Mouse (Mus musculus) adrenal gland, adult 8-10 months (tissue): Measurements from ENCODE around the gene Olfr699. TPM values are rescaled to one million over a fixed set of nuclear protein-coding genes. Genes with fewer than 3 reads are reported as not detected.
"Not testable (repeated sequence)": the region's sequence is repeated elsewhere in the genome, so short reads cannot be mapped to it uniquely, and the experiment has no call there.

Source experiments
- DNase-seq: peaks from one replicate; pipeline ENCODE4 v3.0.0; 2022
- total RNA-seq, 4 experiments: library from RNA; stranded (reverse); gene quantifications; 2 replicates each; pipeline ENCODE4 v1.2.4; 2022

The Olfr699 gene
- total RNA-seq: not detected

DNA sequence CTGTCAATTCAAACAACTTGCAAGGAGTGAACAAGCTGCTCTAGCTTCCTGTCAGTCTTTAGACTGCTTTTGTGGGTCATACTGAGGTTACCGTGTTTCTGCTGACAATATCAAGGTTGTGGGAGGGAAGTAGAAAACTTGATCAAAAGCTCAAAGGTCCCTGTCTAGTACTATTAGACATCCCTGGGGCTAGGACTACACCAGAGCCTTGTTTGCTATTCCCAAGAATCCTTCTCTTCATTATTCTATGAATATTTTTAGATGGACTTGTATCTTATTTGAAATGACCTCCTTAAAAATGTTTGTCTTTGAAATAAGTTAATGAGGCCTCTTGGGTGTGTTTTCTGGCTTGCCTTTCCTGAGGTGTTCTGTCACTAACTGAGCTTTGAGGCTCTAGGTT is at the start of gene Olfr699:
Gene Olfr699, minus strand, starts transcription at position 101 of the 400 bp plus-strand sequence.
- DNase-seq: no peak

- no peak for DNase-seq
Observed at GRCm38 (mm10) chr7:106833793-106834192, 40.8 kb upstream of the Olfr699 start, which contains the start of gene Olfr702. Gene Olfr702 (minus strand): TSS chr7:106833893.

- DNase-seq: no peak
Observed at GRCm38 (mm10) chr7:106818414-106818813, 25.4 kb upstream of the Olfr699 start.

- no peak for DNase-seq
Observed at GRCm38 (mm10) chr7:106815775-106816174, 22.8 kb upstream of the Olfr699 start.

DNA sequence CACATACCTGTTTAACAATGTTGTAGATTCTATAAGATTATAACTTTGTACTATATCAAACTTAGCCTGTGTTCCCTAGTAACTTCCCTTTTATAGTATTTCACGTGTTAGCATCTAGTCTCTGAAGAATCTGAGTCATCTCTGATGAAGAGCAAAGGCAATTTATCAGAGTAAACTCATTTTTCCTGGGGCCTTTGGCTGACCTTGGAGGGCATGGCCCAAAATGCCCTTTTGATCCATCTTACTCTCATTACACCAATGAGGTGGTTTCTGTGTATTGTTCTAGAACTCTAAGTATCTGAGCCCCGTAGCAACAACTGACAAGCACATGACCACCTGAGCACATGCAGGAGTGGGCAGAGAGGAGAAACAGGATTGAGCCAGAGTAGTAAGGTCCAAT is 20.8 kb upstream of the Olfr699 start, which contains the start of gene Olfr701:
Gene Olfr701, plus strand, starts transcription at position 301 of the 400 bp plus-strand sequence.
- DNase-seq: peak; percentile 1

DNA sequence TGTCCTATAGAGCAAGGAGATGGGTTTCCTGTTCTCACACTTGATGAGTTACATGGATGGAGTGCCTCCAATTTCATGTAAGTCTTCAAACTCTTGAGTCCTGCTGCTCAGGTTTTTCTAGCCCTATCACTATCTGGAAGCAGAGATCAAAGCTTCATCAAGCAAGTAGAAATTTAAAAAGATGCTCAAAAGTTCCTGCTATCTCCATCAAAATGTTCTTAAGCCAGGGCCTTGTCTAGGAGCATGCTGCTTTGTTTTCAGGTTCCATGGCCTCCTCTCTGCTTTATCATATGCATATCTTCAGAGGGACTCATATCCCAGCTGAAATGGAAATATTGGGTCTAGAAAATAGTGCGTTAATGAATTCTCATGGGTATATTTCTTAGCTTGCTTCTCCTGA is 15.7 kb upstream of the Olfr699 start, which contains the start of gene Olfr700:
Gene Olfr700, minus strand, starts transcription at position 101 of the 400 bp plus-strand sequence.
- no peak for DNase-seq

DNA sequence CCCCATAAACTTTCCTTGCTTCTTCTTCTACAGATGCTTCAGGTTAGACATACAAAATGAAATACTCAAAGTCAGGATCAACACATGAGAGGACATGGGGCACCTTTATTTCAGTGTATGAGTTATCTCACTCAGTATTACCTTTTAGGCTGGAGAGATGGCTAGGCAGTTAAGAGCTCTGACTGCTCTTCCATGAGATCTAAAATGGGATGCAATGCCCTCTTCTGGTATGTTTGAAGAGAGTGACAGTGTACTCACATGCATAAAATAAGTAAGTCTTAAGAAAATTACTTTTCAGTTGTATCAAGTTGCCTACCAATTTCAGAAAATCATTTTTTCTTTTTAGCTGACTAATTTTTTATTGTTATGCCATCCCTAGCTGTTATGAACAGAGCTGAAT is 4.7 kb downstream of the Olfr699 start:
- DNase-seq: no peak

DNA sequence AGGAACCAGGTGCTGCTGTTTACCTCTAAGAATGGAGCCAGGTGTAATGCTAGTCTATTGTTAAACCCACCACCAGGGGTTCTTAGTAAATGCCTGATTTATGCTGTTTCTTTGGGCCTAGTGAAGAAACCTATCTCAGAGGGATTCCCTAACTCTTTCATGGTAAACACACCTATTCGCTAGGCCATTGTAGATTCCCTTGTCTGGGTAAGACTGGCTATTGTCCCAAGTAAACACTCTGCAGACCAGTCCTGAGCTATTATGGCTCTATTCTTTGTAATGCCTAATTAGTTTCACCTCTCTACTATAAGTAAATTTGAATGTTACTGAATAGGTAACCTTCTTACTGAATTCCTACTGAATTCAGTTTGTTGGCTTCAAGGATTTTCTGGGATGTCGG is 32.0 kb downstream of the Olfr699 start:
- not testable (repeated sequence) for DNase-seq

GRCm38 (mm10) chr7:106758800-106759199 is 34.2 kb downstream of the Olfr699 start:
- DNase-seq: no peak

DNA sequence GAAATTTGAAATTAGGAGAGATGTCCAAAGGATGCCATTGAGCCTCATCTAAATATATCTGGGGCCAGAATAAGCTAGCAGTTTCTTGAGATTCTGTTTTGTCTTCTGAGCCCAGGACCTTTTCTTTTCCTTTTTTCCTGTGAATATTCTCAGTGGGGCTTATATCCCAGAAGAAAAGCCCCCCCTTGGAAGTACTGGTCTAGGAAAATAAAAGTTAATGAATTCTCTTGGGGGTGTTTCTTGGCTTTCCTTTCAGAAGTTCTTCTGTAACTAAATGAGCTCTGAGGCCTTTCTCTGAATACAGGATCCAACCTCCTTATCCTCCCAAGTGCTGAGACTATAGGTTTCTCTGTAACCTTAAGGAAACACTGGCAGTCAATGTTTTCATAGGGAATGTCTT is 37.7 kb downstream of the Olfr699 start, which contains the start of gene Olfr698:
Gene Olfr698, minus strand, starts transcription at position 101 of the 400 bp plus-strand sequence.
- no peak for DNase-seq

- DNase-seq: no peak
Observed at GRCm38 (mm10) chr7:106745811-106746210, 47.2 kb downstream of the Olfr699 start.

- DNase-seq: no peak
Observed at GRCm38 (mm10) chr7:106742343-106742742, 50.7 kb downstream of the Olfr699 start, which contains the start of gene Olfr697. Gene Olfr697 (minus strand): TSS chr7:106742443.

Other genes starting within 250 kb of the Olfr699 start
- gene Olfr693, start 112.6 kb downstream of the Olfr699 start, total RNA-seq: not detected
- not detected for gene Olfr694, start 101.4 kb downstream of the Olfr699 start, total RNA-seq
- not detected for gene Olfr695, start 76.8 kb downstream of the Olfr699 start, total RNA-seq
- not detected for gene Olfr697, start 50.8 kb downstream of the Olfr699 start, total RNA-seq
- gene Olfr698, start 37.8 kb downstream of the Olfr699 start, total RNA-seq: not detected
- gene Olfr700, start 15.6 kb upstream of the Olfr699 start, total RNA-seq: not detected
- not detected for gene Olfr701, start 20.9 kb upstream of the Olfr699 start, total RNA-seq
- gene Olfr702, start 40.7 kb upstream of the Olfr699 start, total RNA-seq: not detected
- not detected for gene Olfr703, start 50.2 kb upstream of the Olfr699 start, total RNA-seq
- gene Olfr704, start 70.0 kb upstream of the Olfr699 start, total RNA-seq: not detected
- not detected for gene Olfr705, start 83.7 kb upstream of the Olfr699 start, total RNA-seq
- not detected for gene Olfr706, start 95.0 kb upstream of the Olfr699 start, total RNA-seq
- gene Olfr707, start 108.0 kb upstream of the Olfr699 start, total RNA-seq: not detected
- gene Olfr1532-ps1, start 114.8 kb upstream of the Olfr699 start, total RNA-seq: not detected
- not detected for gene Olfr709-ps1, start 139.0 kb upstream of the Olfr699 start, total RNA-seq
- gene Olfr710, start 155.1 kb upstream of the Olfr699 start, total RNA-seq: not detected
- not detected for gene Olfr6, start 170.7 kb upstream of the Olfr699 start, total RNA-seq
- gene Olfr711, start 182.3 kb upstream of the Olfr699 start, total RNA-seq: not detected
- not detected for gene Olfr2, start 212.9 kb upstream of the Olfr699 start, total RNA-seq
- not detected for gene Olfr713, start 238.0 kb upstream of the Olfr699 start, total RNA-seq